13 mouse cellular contexts compared by ENCODE assay signal in genomic region chr5:132472905-132473321, GRCm38 (mm10).
DNase-seq lines count a peak whose midpoint lies in the region; ATAC-seq lines count a peak whose summit lies in the region.
"Had no signal": no experiment of that assay in that cellular context is flagged by ENCODE, and none has a peak within 500 bp of the region (broad histone marks: within the 10 kb centered on the region; RNA-seq: fewer than 3 reads in every experiment).

No protein-coding gene starts in this region.

- no peaks in the 10 kb centered on the region for H3K9me3 ChIP-seq in forebrain, embryonic 16.5 days (ENCODE audit: control insufficient read depth, low read length)
- no peaks in the 10 kb centered on the region for H3K9me3 ChIP-seq in liver, embryonic 11.5 days (ENCODE audit: control insufficient read depth, low read length)
- H3K9me3 ChIP-seq: liver, embryonic 13.5 days had no signal

- ATAC-seq in frontal cortex, adult (ENCODE audit: low TSS enrichment): peak; percentile 20; the same call in 1 of the 2 replicates
- peak; percentile 85 for ATAC-seq in cerebellum, adult (ENCODE audit: insufficient number of reproducible peaks, low FRiP score, low TSS enrichment)
- ATAC-seq in forebrain, embryonic 16.5 days: no peak
- ATAC-seq in megakaryocyte-erythroid progenitor cell, adult 5-6 weeks (replicated peaks; ENCODE audit: low FRiP score, low TSS enrichment, poor library complexity, severe bottlenecking): no peak
- no peak for ATAC-seq in liver, embryonic 11.5 days (replicated peaks; ENCODE audit: low FRiP score)

- no peaks in the 10 kb centered on the region for H3K27me3 ChIP-seq in forebrain, embryonic 16.5 days (replicated peaks; ENCODE audit: control insufficient read depth, insufficient read depth, low read length)
- no peaks in the 10 kb centered on the region for H3K27me3 ChIP-seq in liver, embryonic 11.5 days (replicated peaks; ENCODE audit: control insufficient read depth, insufficient read depth, low read length)
- H3K27me3 ChIP-seq: liver, embryonic 13.5 days had no signal

- WGBS in forebrain, embryonic 16.5 days: 21% methylated on average over 5 of the region's 5 CpGs
- 75% methylated on average over 5 of the region's 5 CpGs for WGBS in liver, embryonic 11.5 days

- 0 out of 2 replicates have a peak overlapping the region, but pooled peaks have one; percentile 11 for H3K4me2 ChIP-seq in forebrain, embryonic 16.5 days (ENCODE audit: low read length)
- no peak overlapping the region for H3K4me2 ChIP-seq in liver, embryonic 11.5 days
- H3K4me2 ChIP-seq: liver, embryonic 13.5 days had no signal

- peaks cover 35% of the 10 kb centered on the region for H3K4me1 ChIP-seq in forebrain, embryonic 16.5 days (replicated peaks; ENCODE audit: control insufficient read depth, insufficient read depth, low read length)
- H3K4me1 ChIP-seq in liver, embryonic 11.5 days (replicated peaks; ENCODE audit: control insufficient read depth, insufficient read depth, low read length): no peaks in the 10 kb centered on the region
- H3K4me1 ChIP-seq: liver, embryonic 13.5 days had no signal

- H3K27ac ChIP-seq in forebrain, embryonic 16.5 days (ENCODE audit: low read length): peak overlapping the region; percentile 74
- H3K27ac ChIP-seq in liver, embryonic 11.5 days (ENCODE audit: low read depth, low read length): no peak overlapping the region
- H3K27ac ChIP-seq: kidney, postnatal 0 days; liver, embryonic 13.5 days had no signal

- no peaks in the 10 kb centered on the region for H3K36me3 ChIP-seq in forebrain, embryonic 16.5 days (ENCODE audit: control insufficient read depth, insufficient read depth)
- H3K36me3 ChIP-seq in liver, embryonic 11.5 days (ENCODE audit: control insufficient read depth, insufficient read depth, low read length): no peaks in the 10 kb centered on the region
- H3K36me3 ChIP-seq: liver, embryonic 13.5 days had no signal

- DNase-seq in frontal cortex, postnatal 36 days (ENCODE audit: low spot score in 2 of 2): no peak
- DNase-seq in Muller cell, postnatal 12 days (ENCODE audit: inconsistent ontology term): peak; percentile 91
- DNase-seq in liver, embryonic 11.5 days (ENCODE audit: low spot score): no peak
- no peak for DNase-seq in embryo, embryonic 11 days
- DNase-seq: gastrocnemius, postnatal 14 days; liver, embryonic 13.5 days; lung, postnatal 36 days had no signal

- H3K4me3 ChIP-seq in forebrain, embryonic 16.5 days (replicated peaks; ENCODE audit: low read length): no peak overlapping the region
- no peak overlapping the region for H3K4me3 ChIP-seq in liver, embryonic 11.5 days (ENCODE audit: low read depth, low read length)
- H3K4me3 ChIP-seq: erythroblast, embryonic 14.5 days; liver, embryonic 13.5 days had no signal

- no peak overlapping the region for H3K9ac ChIP-seq in forebrain, embryonic 16.5 days (replicated peaks; ENCODE audit: low read depth, low read length)
- H3K9ac ChIP-seq in liver, embryonic 11.5 days (ENCODE audit: low read depth, low read length): no peak overlapping the region
- H3K9ac ChIP-seq: liver, embryonic 13.5 days had no signal

Comparison
In these comparisons a context has a peak if more than half of its experiments do, and no peak if none do; other contexts are left out.
1. ATAC-seq: peak in frontal cortex, adult (single experiment) and cerebellum, adult (single experiment); none in forebrain, embryonic 16.5 days (single experiment), megakaryocyte-erythroid progenitor cell, adult 5-6 weeks (single experiment) and liver, embryonic 11.5 days (single experiment).